Mouse (Mus musculus) ES-E14 (cell line): Measurements from ENCODE around the gene Dnajb1. TPM values are rescaled to one million over a fixed set of nuclear protein-coding genes. Genes with fewer than 3 reads are reported as not detected.

Source experiments
- DNase-seq: peaks from one replicate; pipeline ENCODE4 v3.0.0-alpha.2; 2013; ENCODE audit warnings: low read depth, low spot score
- H3K27ac ChIP-seq: 2 replicates; pipeline ENCODE4 v1.5.1; 2012; ENCODE audit warnings: low read depth, mild to moderate bottlenecking, low read length, moderate library complexity, mixed read lengths; ENCODE audit not compliant: poor library complexity, insufficient read depth, severe bottlenecking
- H3K36me3 ChIP-seq: 2 replicates; pipeline ENCODE4 v1.6.1; 2012; ENCODE audit warnings: mild to moderate bottlenecking, low read length, moderate library complexity, mixed read lengths; ENCODE audit not compliant: control insufficient read depth, poor library complexity, insufficient read depth, severe bottlenecking
- H3K4me1 ChIP-seq, 2 experiments: fragments of 150-350 bp in 1 of 2; sonication (generic) in 1 of 2; 2 replicates each; pipeline ENCODE4 v1.6.1; 2012; ENCODE audit warnings: low read length in 2 of 2, mild to moderate bottlenecking in 1 of 2, mixed read lengths in 1 of 2; ENCODE audit not compliant: control insufficient read depth in 2 of 2, insufficient read depth in 2 of 2, poor library complexity in 1 of 2
- H3K4me3 ChIP-seq, 2 experiments: fragments of 150-350 bp in 1 of 2; sonication (generic) in 1 of 2; 2 replicates each; pipeline ENCODE4 v1.5.1; 2012; ENCODE audit warnings: low read length in 2 of 2, low read depth in 1 of 2, mild to moderate bottlenecking in 1 of 2, mixed read lengths in 1 of 2; ENCODE audit not compliant: insufficient read depth in 1 of 2, poor library complexity in 1 of 2, severe bottlenecking in 1 of 2
- H3K9ac ChIP-seq: 2 replicates; pipeline ENCODE4 v1.6.1; 2012; ENCODE audit warnings: low read depth, mild to moderate bottlenecking, low read length, mixed read lengths; ENCODE audit not compliant: poor library complexity, insufficient read depth, severe bottlenecking
- H3K9me3 ChIP-seq: fragments of 150-350 bp; sonication (generic); 2 replicates; pipeline ENCODE4 v1.6.1; 2012; ENCODE audit warnings: low read depth, mild to moderate bottlenecking, low read length; ENCODE audit not compliant: control insufficient read depth, insufficient read depth
- CHD2 ChIP-seq: IDR thresholded peaks from 2 replicates; pipeline ENCODE4 v1.6.1; 2014; ENCODE audit warnings: mild to moderate bottlenecking, low read depth, low read length, inconsistent platforms
- HCFC1 ChIP-seq: IDR thresholded peaks from 2 replicates; pipeline ENCODE4 v1.6.1; 2012; ENCODE audit warnings: low read length, inconsistent platforms, borderline replicate concordance; ENCODE audit not compliant: insufficient read depth
- MAFK ChIP-seq: IDR thresholded peaks from 2 replicates; pipeline ENCODE4 v1.6.1; 2014; ENCODE audit warnings: mild to moderate bottlenecking, low read depth, low read length, inconsistent platforms; ENCODE audit not compliant: insufficient read depth
- ZC3H11A ChIP-seq: IDR thresholded peaks from 2 replicates; pipeline ENCODE4 v1.6.1; 2012; ENCODE audit warnings: low read depth, mild to moderate bottlenecking, inconsistent platforms, low read length, borderline replicate concordance
- ZNF384 ChIP-seq: IDR thresholded peaks from 2 replicates; pipeline ENCODE4 v1.6.1; 2012; ENCODE audit warnings: low read depth, low read length, inconsistent platforms
- in situ Hi-C, 2 experiments: fragments of 600-800 bp; cut with MboI; formaldehyde crosslinking; loops; one replicate each; pipeline ENCODE4 v1.15.1; 2025; ENCODE audit warnings: low sequenced_read_pairs in 2 of 2, inconsistent platforms in 1 of 2; ENCODE audit not compliant: unreplicated experiment in 2 of 2
- total RNA-seq: library from RNA; depleted of rRNA; stranded (reverse); fragments of 300-350 nt; gene quantifications from 2 replicates; pipeline ENCODE4 v1.2.3, GENCODE M21; 2012

The Dnajb1 gene
- total RNA-seq, 1 experiment, result 30.1 TPM

GRCm38 (mm10) chr8:83596369-83596768, 11.6 kb upstream of the Dnajb1 start:
- Histone ChIP-seq H3K9ac (no peak overlapping the region), H3K4me3 (no peak overlapping the region), H3K9me3 (no peaks in the 10 kb centered on the region), H3K36me3 (peaks cover 3% of the 10 kb centered on the region; the same call in 1 of the 2 replicates), H3K4me1 (peaks cover under 1 to 10% of the 10 kb centered on the region in 2 experiments; a peak in 2 of 4 replicates), H3K27ac (no peak overlapping the region)
- DNase-seq, result no peak
- TF ChIP-seq HCFC1 (no peak), ZC3H11A (no peak), MAFK (no peak), CHD2 (no peak), ZNF384 (no peak)
- in situ Hi-C loops, result no loop called here

DNA sequence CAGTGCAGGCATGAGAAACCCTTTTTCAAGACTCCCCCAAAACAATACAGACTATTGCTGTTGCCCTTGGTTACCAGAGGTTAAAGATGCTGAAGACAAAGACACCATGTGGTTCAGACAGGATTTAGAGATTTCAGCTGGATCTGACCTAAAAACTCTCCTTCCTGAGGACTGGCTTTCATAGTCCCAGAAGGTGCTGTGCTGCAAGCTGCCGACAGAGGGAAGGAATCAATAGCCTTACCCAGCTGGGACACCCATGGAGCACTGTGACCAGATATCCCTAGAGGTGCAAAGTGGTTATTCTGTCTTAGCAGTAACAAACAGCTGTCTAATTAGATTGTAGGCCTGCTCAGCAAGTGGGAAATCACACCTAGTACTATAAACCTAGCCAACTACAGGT, 9.8 kb upstream of the Dnajb1 start:
- no peaks in the 10 kb centered on the region for H3K9me3 ChIP-seq
- peaks cover 2 to 11% of the 10 kb centered on the region in 2 experiments; a peak in 2 of 4 replicates for H3K4me1 ChIP-seq
- in situ Hi-C loops, result no loop called here
- H3K27ac ChIP-seq, result no peak overlapping the region
- H3K36me3 ChIP-seq, result no peaks in the 10 kb centered on the region
- H3K4me3 ChIP-seq, result no peak overlapping the region
- no peak for DNase-seq
- TF ChIP-seq ZC3H11A (no peak), HCFC1 (no peak), CHD2 (no peak), ZNF384 (no peak), MAFK (no peak)
- H3K9ac ChIP-seq, result no peak overlapping the region

DNA sequence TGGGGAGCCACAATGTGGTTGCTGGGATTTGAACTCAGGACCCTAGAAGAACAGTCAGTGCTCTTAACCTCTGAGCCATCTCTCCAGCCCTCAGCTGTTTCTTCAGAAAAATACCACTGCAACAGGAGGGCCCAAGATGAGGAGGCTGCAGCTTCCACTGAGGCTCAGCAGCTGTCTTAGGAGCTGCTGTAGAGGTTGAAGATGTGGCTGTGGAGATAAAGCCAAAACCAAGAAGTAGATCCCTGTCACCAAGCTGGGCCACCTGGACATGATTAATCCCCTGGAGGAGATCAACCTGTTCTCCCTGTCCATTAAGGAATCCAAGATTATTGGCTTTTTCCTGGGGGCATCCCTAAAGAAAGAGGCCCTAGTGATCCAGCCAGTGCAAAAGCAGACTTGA, 8.2 kb upstream of the Dnajb1 start:
- peaks cover 2 to 16% of the 10 kb centered on the region in 2 experiments; a peak in 2 of 4 replicates for H3K4me1 ChIP-seq
- TF ChIP-seq HCFC1, result no peak
- TF ChIP-seq ZNF384, result no peak
- no peak overlapping the region for H3K9ac ChIP-seq
- H3K4me3 ChIP-seq, result no peak overlapping the region
- in situ Hi-C loops, result no loop called here
- no peak overlapping the region for H3K27ac ChIP-seq
- no peaks in the 10 kb centered on the region for H3K9me3 ChIP-seq
- no peaks in the 10 kb centered on the region for H3K36me3 ChIP-seq
- no peak for DNase-seq

- Histone ChIP-seq H3K4me3 (no peak overlapping the region), H3K4me1 (peaks cover 7 to 28% of the 10 kb centered on the region in 2 experiments), H3K9me3 (no peaks in the 10 kb centered on the region), H3K36me3 (no peaks in the 10 kb centered on the region), H3K9ac (no peak overlapping the region), H3K27ac (no peak overlapping the region)
- no peak for DNase-seq
- TF ChIP-seq MAFK, result no peak
- no peak for TF ChIP-seq ZNF384
- TF ChIP-seq ZC3H11A, result no peak
- no peak for TF ChIP-seq HCFC1
- TF ChIP-seq CHD2, result no peak
- in situ Hi-C loops, result no loop called here
Measured at GRCm38 (mm10) chr8:83602650-83603029, 5.4 kb upstream of the Dnajb1 start.

GRCm38 (mm10) chr8:83608398-83608829, 421 bp downstream of the Dnajb1 start:
- Histone ChIP-seq H3K9me3 (no peaks in the 10 kb centered on the region), H3K9ac (peak overlapping the region; percentile 90), H3K4me1 (peaks cover 5 to 27% of the 10 kb centered on the region in 2 experiments), H3K36me3 (peaks cover 32% of the 10 kb centered on the region), H3K27ac (peak overlapping the region; percentile 82), H3K4me3 (peak overlapping the region; percentile 90 to 99)
- no peak for DNase-seq
- in situ Hi-C loops, result no loop called here
- TF ChIP-seq ZNF384 (no peak), ZC3H11A (no peak), CHD2 (no peak), MAFK (no peak), HCFC1 (no peak; the same call in 1 of the 2 replicates)
